Mouse (Mus musculus) NIH3T3 (cell line): ENCODE data around the gene Mavs.
A peak's percentile ranks its signal among the peaks of the same experiment; 100 is the strongest.

Experiments
- DNase-seq: peaks from one replicate; pipeline ENCODE4 v3.0.0-alpha.2; 2012; ENCODE audit warnings: low read depth

The Mavs gene

GRCm38 (mm10) chr2:131233307-131234126 lies at the start of gene Mavs:
Mavs (plus strand) TSS chr2:131234063.
- DNase-seq = peak; percentile 97

GRCm38 (mm10) chr2:131186343-131186742 lies 47.5 kb upstream of the Mavs start:
- DNase-seq = no peak

GRCm38 (mm10) chr2:131186771-131187601 lies 46.9 kb upstream of the Mavs start, which contains the start of the genes Cdc25b and Spef1:
Cdc25b (plus strand) TSS chr2:131186949.
Spef1 (minus strand) TSS chr2:131187282.
- DNase-seq = peak; percentile 94

- no peak for DNase-seq
Observed at GRCm38 (mm10) chr2:131187602-131187922, 46.3 kb upstream of the Mavs start.

- no peak for DNase-seq
Observed at GRCm38 (mm10) chr2:131188311-131188710, 45.6 kb upstream of the Mavs start.

GRCm38 (mm10) chr2:131189521-131190309 lies 44.1 kb upstream of the Mavs start:
- DNase-seq = no peak

GRCm38 (mm10) chr2:131190344-131191004 lies 43.4 kb upstream of the Mavs start:
- no peak for DNase-seq

- no peak for DNase-seq
Observed at GRCm38 (mm10) chr2:131191005-131191390, 42.9 kb upstream of the Mavs start.

GRCm38 (mm10) chr2:131196606-131197316 lies 37.1 kb upstream of the Mavs start:
- no peak for DNase-seq

GRCm38 (mm10) chr2:131200710-131201109 lies 33.2 kb upstream of the Mavs start:
- no peak for DNase-seq

GRCm38 (mm10) chr2:131201262-131201661 lies 32.6 kb upstream of the Mavs start:
- DNase-seq = no peak

GRCm38 (mm10) chr2:131203816-131204409 lies 29.9 kb upstream of the Mavs start:
- peak; percentile 60 for DNase-seq

GRCm38 (mm10) chr2:131204410-131204981 lies 29.4 kb upstream of the Mavs start:
- peak; percentile 100 for DNase-seq

- no peak for DNase-seq
Observed at GRCm38 (mm10) chr2:131205521-131206182, 28.2 kb upstream of the Mavs start.

- DNase-seq = no peak
Observed at GRCm38 (mm10) chr2:131206778-131207177, 27.1 kb upstream of the Mavs start, which contains the start of gene Ap5s1. Ap5s1 (plus strand) TSS chr2:131207078.

GRCm38 (mm10) chr2:131208356-131208755 lies 25.5 kb upstream of the Mavs start:
- peak; percentile 62 for DNase-seq

- no peak for DNase-seq
Observed at GRCm38 (mm10) chr2:131209125-131209795, 24.6 kb upstream of the Mavs start.

GRCm38 (mm10) chr2:131209969-131210792 lies 23.7 kb upstream of the Mavs start:
- DNase-seq = peak; percentile 97
